ENCODE assay signal across 9 mouse cellular contexts in the genomic region with DNA sequence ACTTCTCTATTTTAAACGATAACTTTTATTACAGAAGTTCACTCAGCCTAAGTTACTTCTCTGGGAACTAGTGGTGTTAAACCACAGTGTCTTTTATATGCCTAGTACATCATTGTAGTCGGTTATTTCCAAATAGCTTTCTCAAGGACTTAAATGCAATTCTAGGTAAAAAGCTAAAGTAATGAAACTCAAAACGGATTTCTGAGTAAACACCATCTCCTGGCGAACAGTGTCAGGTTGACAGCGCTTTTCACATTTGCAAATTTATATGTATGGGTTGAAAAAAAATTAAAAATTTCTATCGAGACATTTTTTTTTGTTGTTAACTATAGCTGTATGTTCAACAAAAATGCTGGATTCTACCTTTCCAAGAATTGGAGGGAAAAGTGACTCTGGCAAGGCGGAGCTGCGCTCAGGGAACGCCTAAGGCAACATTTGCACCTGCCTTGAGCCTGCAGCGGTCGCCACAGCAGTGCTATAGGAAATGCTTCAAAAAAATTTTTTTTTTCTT. TPM values are rescaled to one million over a fixed set of nuclear protein-coding genes. Genes with fewer than 3 reads are reported as not detected.
DNase-seq lines count a peak whose midpoint lies in the region; ATAC-seq lines count a peak whose summit lies in the region.
"Had no signal": no experiment of that assay in that cellular context is flagged by ENCODE, and none has a peak within 500 bp of the region (broad histone marks: within the 10 kb centered on the region; RNA-seq: fewer than 3 reads in every experiment).

No protein-coding gene starts in this region.

- H3K4me1 ChIP-seq in hindbrain, embryonic 10.5 days (replicated peaks) = peaks cover 23% of the 10 kb centered on the region
- H3K4me1 ChIP-seq in liver, embryonic 11.5 days (replicated peaks; ENCODE audit: control insufficient read depth, insufficient read depth, low read length) = peaks cover 11% of the 10 kb centered on the region
- H3K4me1 ChIP-seq in neural tube, embryonic 13.5 days (replicated peaks) = peaks cover 25% of the 10 kb centered on the region

- WGBS in hindbrain, embryonic 10.5 days = 12% methylated on average over 11 of the region's 11 CpGs
- WGBS in liver, embryonic 11.5 days = 4% methylated on average over 11 of the region's 11 CpGs
- WGBS in neural tube, embryonic 13.5 days = 3% methylated on average over 11 of the region's 11 CpGs

- H3K27me3 ChIP-seq in hindbrain, embryonic 10.5 days (ENCODE audit: insufficient read depth, poor library complexity, severe bottlenecking) = no peaks in the 10 kb centered on the region
- H3K27me3 ChIP-seq in liver, embryonic 11.5 days (replicated peaks; ENCODE audit: control insufficient read depth, insufficient read depth, low read length) = no peaks in the 10 kb centered on the region
- H3K27me3 ChIP-seq in neural tube, embryonic 13.5 days = no peaks in the 10 kb centered on the region
- H3K27me3 ChIP-seq: Patski had no signal

- peak overlapping the region; percentile 97 for H3K27ac ChIP-seq in hindbrain, embryonic 10.5 days
- H3K27ac ChIP-seq in liver, embryonic 11.5 days (ENCODE audit: low read depth, low read length) = peak overlapping the region; percentile 99
- peak overlapping the region; percentile 86 for H3K27ac ChIP-seq in neural tube, embryonic 13.5 days (replicated peaks)

- H3K9me3 ChIP-seq in hindbrain, embryonic 10.5 days = no peaks in the 10 kb centered on the region
- no peaks in the 10 kb centered on the region for H3K9me3 ChIP-seq in liver, embryonic 11.5 days (ENCODE audit: control insufficient read depth, low read length)
- no peaks in the 10 kb centered on the region for H3K9me3 ChIP-seq in neural tube, embryonic 13.5 days

- peak overlapping the region; percentile 98 for H3K4me3 ChIP-seq in hindbrain, embryonic 10.5 days
- H3K4me3 ChIP-seq in liver, embryonic 11.5 days (ENCODE audit: low read depth, low read length) = peak overlapping the region; percentile 98
- peak overlapping the region; percentile 99 for H3K4me3 ChIP-seq in neural tube, embryonic 13.5 days

- DNase-seq in cerebellum, adult 11 months = no peak
- DNase-seq in urinary bladder, postnatal 25 days (ENCODE audit: low spot score) = peak; percentile 11
- no peak for DNase-seq in urinary bladder, adult 18-20 months (ENCODE audit: low spot score in 2 of 2)
- DNase-seq in hindbrain, embryonic 10.5 days (ENCODE audit: low spot score) = no peak
- DNase-seq in liver, embryonic 11.5 days (ENCODE audit: low spot score) = no peak
- no peak for DNase-seq in gastrocnemius, postnatal 25 days

- no peaks in the 10 kb centered on the region for H3K36me3 ChIP-seq in hindbrain, embryonic 10.5 days
- no peaks in the 10 kb centered on the region for H3K36me3 ChIP-seq in liver, embryonic 11.5 days (ENCODE audit: control insufficient read depth, insufficient read depth, low read length)
- H3K36me3 ChIP-seq in neural tube, embryonic 13.5 days = no peaks in the 10 kb centered on the region

- ATAC-seq in cerebellum, adult (ENCODE audit: insufficient number of reproducible peaks, low FRiP score, low TSS enrichment) = 0 out of 2 replicates have a peak, but pooled peaks have one; percentile 15
- ATAC-seq in liver, embryonic 11.5 days (replicated peaks; ENCODE audit: low FRiP score) = peak; percentile 47
- peak; percentile 21 for ATAC-seq in neural tube, embryonic 13.5 days (ENCODE audit: low read depth)

- H3K4me2 ChIP-seq in liver, embryonic 11.5 days = peak overlapping the region; percentile 68
- H3K4me2 ChIP-seq in neural tube, embryonic 13.5 days = peak overlapping the region; percentile 69

- H3K9ac ChIP-seq in liver, embryonic 11.5 days (ENCODE audit: low read depth, low read length) = peak overlapping the region; percentile 84
- H3K9ac ChIP-seq in neural tube, embryonic 13.5 days = peak overlapping the region; percentile 68

RNA-seq across cellular contexts. Expression of a gene that starts 0.4 kb away (rescaled TPM):
- polyA plus RNA-seq in hindbrain, embryonic 10.5 days (2016; fragmentation: Nextera tagmentation; extraction: Ambion mirVana) = 13.1 and 14.7 TPM in 2 replicates
- polyA plus RNA-seq in liver, embryonic 11.5 days (2014; fragmentation: Nextera tagmentation; extraction: Ambion mirVana) = 11.0 and 11.6 TPM in 2 replicates
- polyA plus RNA-seq in neural tube, embryonic 13.5 days (2015; fragmentation: Nextera tagmentation; extraction: Ambion mirVana) = 19.4 and 19.8 TPM in 2 replicates
- total RNA-seq in gastrocnemius, postnatal 25 days (2021) = 1 to 10 TPM; 5.3 to 5.4 TPM

RNA-seq across cellular contexts. Expression of a gene that starts 53.9 kb away (rescaled TPM):
- polyA plus RNA-seq in hindbrain, embryonic 10.5 days (2016; fragmentation: Nextera tagmentation; extraction: Ambion mirVana) = 0.20 and 0.24 TPM in 2 replicates
- 0.96 and 1.7 TPM in 2 replicates for polyA plus RNA-seq in liver, embryonic 11.5 days (2014; fragmentation: Nextera tagmentation; extraction: Ambion mirVana)
- polyA plus RNA-seq in neural tube, embryonic 13.5 days (2015; fragmentation: Nextera tagmentation; extraction: Ambion mirVana) = 0.39 and 0.70 TPM in 2 replicates
- total RNA-seq in gastrocnemius, postnatal 25 days (2021) = under 1 TPM; 0.20 to 0.80 TPM

RNA-seq across cellular contexts. Expression of a gene that starts 54.4 kb away (rescaled TPM):
- 34.5 TPM in 2 replicates for polyA plus RNA-seq in hindbrain, embryonic 10.5 days (2016; fragmentation: Nextera tagmentation; extraction: Ambion mirVana)
- polyA plus RNA-seq in liver, embryonic 11.5 days (2014; fragmentation: Nextera tagmentation; extraction: Ambion mirVana) = 19.7 and 20.8 TPM in 2 replicates
- polyA plus RNA-seq in neural tube, embryonic 13.5 days (2015; fragmentation: Nextera tagmentation; extraction: Ambion mirVana) = 28.6 and 30.4 TPM in 2 replicates
- 1 to 10 TPM; 4.2 to 5.8 TPM for total RNA-seq in gastrocnemius, postnatal 25 days (2021)
